Comparison of ENCODE assay signal across 16 mouse cellular contexts in the genomic region with DNA sequence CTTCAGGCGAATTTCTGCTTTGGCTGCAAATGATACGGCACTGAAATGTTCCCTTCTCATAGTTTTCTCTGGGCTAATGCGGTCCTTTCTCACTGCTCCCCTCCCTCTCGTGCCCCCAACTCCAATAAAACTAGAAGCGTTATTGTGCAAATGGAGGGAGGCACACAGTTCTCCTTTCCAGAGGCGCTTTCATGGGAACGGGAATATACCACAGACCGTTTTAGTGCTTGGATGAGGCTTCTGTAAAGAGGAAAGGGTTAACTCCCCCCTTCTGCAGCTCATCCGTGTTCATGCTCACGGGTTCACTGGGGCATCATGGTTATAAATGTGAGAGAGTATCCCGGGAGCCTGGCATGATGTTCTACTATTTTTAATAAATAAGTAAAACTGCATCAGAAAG.
DNase-seq lines count a peak whose midpoint lies in the region; ATAC-seq and TF ChIP-seq lines count a peak whose summit lies in the region.
"Had no signal": no experiment of that assay in that cellular context is flagged by ENCODE, and none has a peak within 500 bp of the region (broad histone marks: within the 10 kb centered on the region; RNA-seq: fewer than 3 reads in every experiment).

No protein-coding gene starts in this region.

- no peak for TF ChIP-seq CTCF in cerebellum, adult 2 months (IDR thresholded peaks at IDR 0.05; ENCODE audit: borderline replicate concordance, insufficient read depth, low read depth, low read length)
- TF ChIP-seq CTCF in liver, postnatal 0 days (IDR thresholded peaks at IDR 0.05; ENCODE audit: low read depth), result no peak

- 50% methylated on average over 11 of the region's 11 CpGs for WGBS in forebrain, embryonic 10.5 days
- WGBS in forebrain, embryonic 15.5 days, result 7% methylated on average over 11 of the region's 11 CpGs
- 21% methylated on average over 11 of the region's 11 CpGs for WGBS in hindbrain, embryonic 16.5 days
- 12% methylated on average over 11 of the region's 11 CpGs for WGBS in midbrain, embryonic 14.5 days
- 36% methylated on average over 11 of the region's 11 CpGs for WGBS in cerebellum, adult 2 months
- 76% methylated on average over 11 of the region's 11 CpGs for WGBS in liver, postnatal 0 days (ENCODE audit: insufficient replicate concordance)

- no peaks in the 10 kb centered on the region for H3K9me3 ChIP-seq in forebrain, embryonic 10.5 days
- no peaks in the 10 kb centered on the region for H3K9me3 ChIP-seq in forebrain, embryonic 15.5 days
- no peaks in the 10 kb centered on the region for H3K9me3 ChIP-seq in hindbrain, embryonic 16.5 days (ENCODE audit: control insufficient read depth, low read length)
- no peaks in the 10 kb centered on the region for H3K9me3 ChIP-seq in midbrain, embryonic 14.5 days (ENCODE audit: control insufficient read depth, low read length)
- H3K9me3 ChIP-seq in liver, postnatal 0 days (ENCODE audit: low read length), result no peaks in the 10 kb centered on the region
- H3K9me3 ChIP-seq: heart, embryonic 12.5 days had no signal

- no peak for DNase-seq in forebrain, embryonic 10.5 days (ENCODE audit: extremely low spot score, low spot score)
- peak; percentile 51 for DNase-seq in midbrain, embryonic 14.5 days
- DNase-seq in cerebellum, adult 2 months, result no peak
- no peak for DNase-seq in adrenal gland, postnatal 4 days (ENCODE audit: low spot score in 2 of 2)
- DNase-seq in liver, postnatal 0 days, result no peak
- DNase-seq in layer of hippocampus, postnatal 10 days (ENCODE audit: low spot score in 2 of 2), result no peak
- DNase-seq: gastrocnemius, postnatal 10 days; kidney, adult 8-10 months; lung, postnatal 10 days; right cerebral cortex, postnatal 4 days; thymus, adult 2 months had no signal

- no peak for TF ChIP-seq EP300 in liver, postnatal 0 days (IDR thresholded peaks at IDR 0.05; ENCODE audit: low read depth)

- H3K4me2 ChIP-seq in forebrain, embryonic 15.5 days (replicated peaks), result peak overlapping the region; percentile 37
- peak overlapping the region; percentile 50 for H3K4me2 ChIP-seq in hindbrain, embryonic 16.5 days (ENCODE audit: low read length)
- peak overlapping the region; percentile 42 for H3K4me2 ChIP-seq in midbrain, embryonic 14.5 days (ENCODE audit: low read length)
- no peak overlapping the region for H3K4me2 ChIP-seq in liver, postnatal 0 days (ENCODE audit: low read depth, low read length)
- H3K4me2 ChIP-seq: heart, embryonic 12.5 days had no signal

- H3K27me3 ChIP-seq in forebrain, embryonic 10.5 days (ENCODE audit: poor library complexity, severe bottlenecking), result peaks cover 12% of the 10 kb centered on the region; the same call in 1 of the 2 replicates
- no peaks in the 10 kb centered on the region for H3K27me3 ChIP-seq in forebrain, embryonic 15.5 days
- no peaks in the 10 kb centered on the region for H3K27me3 ChIP-seq in hindbrain, embryonic 16.5 days (replicated peaks; ENCODE audit: control insufficient read depth, insufficient read depth, low read length)
- no peaks in the 10 kb centered on the region for H3K27me3 ChIP-seq in midbrain, embryonic 14.5 days (ENCODE audit: control insufficient read depth, insufficient read depth, low read length)
- H3K27me3 ChIP-seq in cerebellum, adult 2 months (ENCODE audit: control insufficient read depth, insufficient read depth, low read length), result no peaks in the 10 kb centered on the region; the same call in 1 of the 2 replicates
- H3K27me3 ChIP-seq in liver, postnatal 0 days (ENCODE audit: insufficient read depth, low read length), result no peaks in the 10 kb centered on the region
- H3K27me3 ChIP-seq: heart, embryonic 12.5 days; megakaryocyte, embryonic 14.5 days had no signal

- H3K9ac ChIP-seq in forebrain, embryonic 15.5 days (replicated peaks), result peak overlapping the region; percentile 32
- no peak overlapping the region; the same call in 1 of the 2 replicates for H3K9ac ChIP-seq in hindbrain, embryonic 16.5 days (ENCODE audit: low read depth, low read length)
- H3K9ac ChIP-seq in midbrain, embryonic 14.5 days (replicated peaks; ENCODE audit: low read length), result no peak overlapping the region
- H3K9ac ChIP-seq in liver, postnatal 0 days (replicated peaks), result no peak overlapping the region
- H3K9ac ChIP-seq: heart, embryonic 12.5 days; liver, embryonic 14.5 days had no signal

- no peak for ATAC-seq in forebrain, embryonic 15.5 days (replicated peaks)
- ATAC-seq in hindbrain, embryonic 16.5 days, result no peak; the same call in 1 of the 2 replicates
- no peak; the same call in 1 of the 2 replicates for ATAC-seq in midbrain, embryonic 14.5 days (ENCODE audit: low FRiP score, low TSS enrichment)
- no peak for ATAC-seq in liver, postnatal 0 days

- peak overlapping the region; percentile 6; the same call in 1 of the 2 replicates for H3K4me3 ChIP-seq in forebrain, embryonic 10.5 days
- H3K4me3 ChIP-seq in forebrain, embryonic 15.5 days, result no peak overlapping the region; the same call in 1 of the 2 replicates
- H3K4me3 ChIP-seq in hindbrain, embryonic 16.5 days (ENCODE audit: low read length), result peak overlapping the region; percentile 9; the same call in 1 of the 2 replicates
- no peak overlapping the region for H3K4me3 ChIP-seq in midbrain, embryonic 14.5 days (replicated peaks; ENCODE audit: low read depth, low read length)
- H3K4me3 ChIP-seq in cerebellum, adult 2 months (replicated peaks; ENCODE audit: insufficient read depth, low read depth, low read length), result no peak overlapping the region
- no peak overlapping the region for H3K4me3 ChIP-seq in liver, postnatal 0 days (ENCODE audit: low read depth, low read length)
- H3K4me3 ChIP-seq: heart, embryonic 12.5 days; megakaryocyte, embryonic 14.5 days had no signal

- H3K4me1 ChIP-seq in forebrain, embryonic 10.5 days, result peaks cover 69% of the 10 kb centered on the region
- H3K4me1 ChIP-seq in forebrain, embryonic 15.5 days, result peaks cover 46% of the 10 kb centered on the region
- H3K4me1 ChIP-seq in hindbrain, embryonic 16.5 days (ENCODE audit: control insufficient read depth, insufficient read depth, low read depth, low read length), result no peaks in the 10 kb centered on the region; the same call in 1 of the 2 replicates
- H3K4me1 ChIP-seq in midbrain, embryonic 14.5 days (ENCODE audit: control insufficient read depth, insufficient read depth, low read length), result peaks cover 33% of the 10 kb centered on the region
- H3K4me1 ChIP-seq in cerebellum, adult 2 months (ENCODE audit: control insufficient read depth, insufficient read depth, low read length), result no peaks in the 10 kb centered on the region
- no peaks in the 10 kb centered on the region for H3K4me1 ChIP-seq in liver, postnatal 0 days (ENCODE audit: insufficient read depth)
- H3K4me1 ChIP-seq: megakaryocyte, embryonic 14.5 days had no signal

- TF ChIP-seq POLR2A in cerebellum, adult 2 months (IDR thresholded peaks at IDR 0.05; ENCODE audit: borderline replicate concordance, insufficient read depth, low read length), result no peak

- no peaks in the 10 kb centered on the region for H3K36me3 ChIP-seq in forebrain, embryonic 10.5 days (replicated peaks)
- no peaks in the 10 kb centered on the region for H3K36me3 ChIP-seq in forebrain, embryonic 15.5 days
- H3K36me3 ChIP-seq in hindbrain, embryonic 16.5 days (ENCODE audit: control insufficient read depth, insufficient read depth, low read length), result no peaks in the 10 kb centered on the region
- H3K36me3 ChIP-seq in midbrain, embryonic 14.5 days (ENCODE audit: control insufficient read depth, insufficient read depth, low read length), result no peaks in the 10 kb centered on the region
- no peaks in the 10 kb centered on the region for H3K36me3 ChIP-seq in liver, postnatal 0 days (replicated peaks; ENCODE audit: insufficient read depth, low read length)
- H3K36me3 ChIP-seq: heart, embryonic 12.5 days had no signal

- H3K27ac ChIP-seq in forebrain, embryonic 10.5 days, result peak overlapping the region; percentile 74
- H3K27ac ChIP-seq in forebrain, embryonic 15.5 days (replicated peaks), result peak overlapping the region; percentile 31; the same call in 1 of the 2 replicates
- H3K27ac ChIP-seq in hindbrain, embryonic 16.5 days (ENCODE audit: low read depth, low read length), result no peak overlapping the region
- H3K27ac ChIP-seq in midbrain, embryonic 14.5 days (replicated peaks; ENCODE audit: low read depth, low read length), result peak overlapping the region; percentile 42; the same call in 1 of the 2 replicates
- H3K27ac ChIP-seq in cerebellum, adult 2 months (ENCODE audit: insufficient read depth, low read length), result no peak overlapping the region
- H3K27ac ChIP-seq in liver, postnatal 0 days (ENCODE audit: low read depth), result no peak overlapping the region
- H3K27ac ChIP-seq: liver, embryonic 14.5 days had no signal

Comparison
In these comparisons a context has a peak if more than half of its experiments do, and no peak if none do; other contexts are left out.
1. H3K4me3 ChIP-seq: peak in forebrain, embryonic 10.5 days (single experiment) and hindbrain, embryonic 16.5 days (single experiment); none in forebrain, embryonic 15.5 days (single experiment), midbrain, embryonic 14.5 days (single experiment), cerebellum, adult 2 months (single experiment) and liver, postnatal 0 days (single experiment).
2. H3K27ac ChIP-seq: peak in forebrain, embryonic 10.5 days (single experiment), forebrain, embryonic 15.5 days (single experiment) and midbrain, embryonic 14.5 days (single experiment); none in hindbrain, embryonic 16.5 days (single experiment), cerebellum, adult 2 months (single experiment) and liver, postnatal 0 days (single experiment).